Mouse (Mus musculus) WW6 (cell line): ENCODE data around the gene Sema4b.

Experiments
- DNase-seq: peaks from one replicate; pipeline ENCODE4 v3.0.0-alpha.2; 2013; ENCODE audit warnings: low read depth, low spot score

Sema4b gene

GRCm38 (mm10) chr7:80177438-80177837 lies 9.2 kb upstream of the Sema4b start:
- DNase-seq, result no peak

GRCm38 (mm10) chr7:80178037-80178729 lies 8.5 kb upstream of the Sema4b start:
- no peak for DNase-seq

- no peak for DNase-seq
These were observed 7.3 kb upstream of the Sema4b start for GRCm38 (mm10) chr7:80179327-80179726.

GRCm38 (mm10) chr7:80179790-80180189 lies 6.9 kb upstream of the Sema4b start:
- no peak for DNase-seq

GRCm38 (mm10) chr7:80180202-80180601 lies 6.4 kb upstream of the Sema4b start:
- DNase-seq, result no peak

GRCm38 (mm10) chr7:80181078-80181477 lies 5.6 kb upstream of the Sema4b start:
- no peak for DNase-seq

- DNase-seq, result no peak
These were observed 4.5 kb upstream of the Sema4b start for GRCm38 (mm10) chr7:80182139-80182538.

- no peak for DNase-seq
These were observed 3.2 kb upstream of the Sema4b start for GRCm38 (mm10) chr7:80183466-80183865.

GRCm38 (mm10) chr7:80183969-80184368 lies 2.7 kb upstream of the Sema4b start:
- no peak for DNase-seq

GRCm38 (mm10) chr7:80184551-80184950 lies 2.1 kb upstream of the Sema4b start:
- DNase-seq, result no peak

GRCm38 (mm10) chr7:80184968-80185367 lies 1.7 kb upstream of the Sema4b start:
- DNase-seq, result no peak

- DNase-seq, result no peak
These were observed 620 bp upstream of the Sema4b start for GRCm38 (mm10) chr7:80186021-80186420.

GRCm38 (mm10) chr7:80187501-80187900 lies 860 bp downstream of the Sema4b start:
- no peak for DNase-seq

GRCm38 (mm10) chr7:80188579-80189125 lies 2.0 kb downstream of the Sema4b start:
- DNase-seq, result no peak

- no peak for DNase-seq
These were observed 2.7 kb downstream of the Sema4b start for GRCm38 (mm10) chr7:80189147-80189933.

GRCm38 (mm10) chr7:80191455-80191854 lies 4.8 kb downstream of the Sema4b start:
- DNase-seq, result no peak

GRCm38 (mm10) chr7:80192226-80193061 lies 5.8 kb downstream of the Sema4b start:
- peak; percentile 70 for DNase-seq

- no peak for DNase-seq
These were observed 7.5 kb downstream of the Sema4b start for GRCm38 (mm10) chr7:80193941-80194739.

GRCm38 (mm10) chr7:80195146-80195545 lies 8.5 kb downstream of the Sema4b start:
- no peak for DNase-seq

- no peak for DNase-seq
These were observed 9.1 kb downstream of the Sema4b start for GRCm38 (mm10) chr7:80195576-80196263.
